Mouse (Mus musculus): ENCODE measurements around the gene Riox1.

- TF ChIP-seq HCFC1 (IDR thresholded peaks at IDR 0.05; ENCODE audit: borderline replicate concordance, insufficient read depth, low read length): no peak
- no peak for TF ChIP-seq CHD2 (IDR thresholded peaks at IDR 0.05; ENCODE audit: low read depth, low read length)
- no peak for TF ChIP-seq ZNF384 (IDR thresholded peaks at IDR 0.05; ENCODE audit: low read depth, low read length)
These were observed 40.0 kb upstream of the Riox1 start for GRCm38 (mm10) chr12:83910451-83910850.
